Mouse (Mus musculus): ENCODE measurements around the gene BC049352. TPM values are rescaled to one million over a fixed set of nuclear protein-coding genes. Genes with fewer than 3 reads are reported as not detected.

Gene BC049352
- not detected for total RNA-seq (2023)

DNA sequence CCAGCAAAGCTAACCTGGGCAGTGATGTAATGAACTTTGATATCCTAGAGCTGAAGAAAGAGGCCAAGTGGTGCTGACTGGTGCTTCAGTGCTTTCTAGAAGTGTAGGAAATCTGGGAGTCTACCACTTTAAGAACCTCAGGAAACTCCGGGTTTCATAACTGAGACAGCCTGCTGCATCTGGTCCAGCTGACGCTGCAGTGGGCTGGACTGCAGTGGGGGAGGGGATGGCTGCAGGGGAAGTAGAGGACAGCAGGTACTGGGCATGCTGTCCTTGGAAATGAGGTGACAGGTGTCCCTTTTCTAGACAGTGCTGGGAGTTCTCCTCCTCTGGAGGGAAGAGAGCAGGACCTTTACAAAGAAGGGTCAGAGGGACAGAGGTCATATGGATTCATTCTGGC, at the start of gene BC049352:
TSS of gene BC049352 (plus strand) at position 238 of the 400 bp plus-strand sequence.

DNA sequence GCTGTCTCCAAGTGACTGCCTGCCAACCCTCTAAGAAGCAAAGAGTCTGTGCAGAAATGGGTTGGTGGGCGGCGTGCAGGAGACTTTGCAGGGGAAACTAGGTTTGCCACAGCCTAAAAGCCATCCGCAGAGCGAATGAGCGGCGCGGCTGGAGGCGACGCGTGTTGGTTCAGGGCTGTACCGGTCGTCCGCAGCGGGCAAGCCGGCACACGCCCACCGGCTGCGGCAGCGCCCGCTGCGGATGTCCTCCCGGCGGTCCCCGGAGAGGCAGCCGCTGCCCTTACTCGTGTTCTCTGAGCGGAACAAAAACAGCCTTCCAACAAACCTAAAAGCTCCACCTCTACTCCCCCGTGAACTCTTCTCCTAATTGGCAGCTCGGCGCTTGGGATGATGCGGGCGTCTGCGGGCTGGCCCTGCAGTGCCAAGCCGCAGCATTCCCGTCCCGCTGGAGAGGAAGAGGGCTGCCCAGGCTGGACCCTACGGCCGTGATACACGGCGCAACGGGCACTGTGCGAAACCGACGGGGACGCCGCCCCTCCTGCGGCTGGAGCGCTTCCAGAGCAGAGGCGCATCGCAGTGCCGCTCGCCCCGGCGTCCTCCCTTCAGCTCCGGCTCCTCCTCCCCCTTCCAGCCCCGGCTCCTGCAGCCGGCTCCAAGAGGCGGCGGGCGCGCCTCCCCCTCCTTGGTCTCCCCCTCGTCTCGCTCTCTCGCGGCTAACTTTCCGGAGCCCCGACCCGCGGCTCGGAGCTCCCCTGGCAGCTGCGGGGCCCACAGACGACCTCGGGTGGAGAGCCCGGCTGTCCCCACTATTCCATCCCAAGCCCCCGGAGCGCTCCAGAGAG, 43.4 kb upstream of the BC049352 start, which contains the start of gene Scn4b:
TSS of gene Scn4b (plus strand) at position 205 of the 842 bp plus-strand sequence.

GRCm38 (mm10) chr9:45203797-45204410, 22.1 kb downstream of the BC049352 start, which contains the start of gene Tmprss4:
TSS of gene Tmprss4 (minus strand) at chr9:45204092.

GRCm38 (mm10) chr9:45268597-45269325, 87.0 kb downstream of the BC049352 start, which contains the start of gene Il10ra:
TSS of gene Il10ra (minus strand) at chr9:45269149.

Other genes starting within 250 kb of the BC049352 start
- 110 TPM for gene Ube4a, start 216.4 kb upstream of the BC049352 start, total RNA-seq (2023)
- gene Cd3g, start 201.6 kb upstream of the BC049352 start, total RNA-seq (2023) = 495 TPM
- gene Cd3d, start 200.2 kb upstream of the BC049352 start, total RNA-seq (2023) = 490 TPM
- gene Cd3e, start 172.4 kb upstream of the BC049352 start, total RNA-seq (2023) = 830 TPM
- 0.37 TPM for gene Mpzl2, start 142.2 kb upstream of the BC049352 start, total RNA-seq (2023)
- gene Mpzl3, start 126.8 kb upstream of the BC049352 start, total RNA-seq (2023) = 9.8 TPM
- gene Jaml, start 102.8 kb upstream of the BC049352 start, total RNA-seq (2023) = 39.0 TPM
- 0.21 TPM for gene Scn2b, start 64.2 kb upstream of the BC049352 start, total RNA-seq (2023)
- 0.31 TPM for gene Scn4b, start 43.6 kb upstream of the BC049352 start, total RNA-seq (2023)
- gene Tmprss4, start 22.1 kb downstream of the BC049352 start, total RNA-seq (2023) = not detected
- gene Il10ra, start 87.1 kb downstream of the BC049352 start, total RNA-seq (2023) = 23.7 TPM
- not detected for gene Tmprss13, start 137.1 kb downstream of the BC049352 start, total RNA-seq (2023)
- not detected for gene Fxyd6, start 188.2 kb downstream of the BC049352 start, total RNA-seq (2023)
- gene Fxyd2, start 217.7 kb downstream of the BC049352 start, total RNA-seq (2023) = not detected
- not detected for gene Dscaml1, start 244.6 kb downstream of the BC049352 start, total RNA-seq (2023)

Data from CD8-positive naive resting alpha-beta T cell, adult 57 days (primary cell).